Mouse (Mus musculus) myocyte (in vitro differentiated cells): Measurements from ENCODE around the gene Tbccd1.

Source experiments
- E2F4 ChIP-seq: IDR thresholded peaks from one replicate; pipeline ENCODE4 v1.6.1; 2011; ENCODE audit warnings: mild to moderate bottlenecking, control low read depth, moderate library complexity; ENCODE audit not compliant: insufficient read depth
- MAX ChIP-seq: IDR thresholded peaks from one replicate; pipeline ENCODE4 v1.6.1; 2011; ENCODE audit warnings: low read depth, mild to moderate bottlenecking, control low read depth
- MYOD1 ChIP-seq, 3 experiments: IDR thresholded peaks; one replicate each; pipeline ENCODE4 v1.6.1; 2011; ENCODE audit warnings: control low read depth in 2 of 3, low read depth in 2 of 3, mild to moderate bottlenecking in 2 of 3, moderate library complexity in 1 of 3; ENCODE audit not compliant: insufficient read length in 2 of 3, control insufficient read depth in 1 of 3
- POLR2A ChIP-seq: IDR thresholded peaks from one replicate; pipeline ENCODE4 v1.6.1; 2011; ENCODE audit warnings: low read depth, mild to moderate bottlenecking, control low read depth, moderate library complexity; ENCODE audit not compliant: insufficient read length
- POLR2AphosphoS2 ChIP-seq: IDR thresholded peaks from one replicate; pipeline ENCODE4 v1.6.1; 2011; ENCODE audit warnings: low read depth, control low read depth; ENCODE audit not compliant: insufficient read length
- TCF12 ChIP-seq: IDR thresholded peaks from one replicate; pipeline ENCODE4 v1.6.1; 2011; ENCODE audit warnings: mild to moderate bottlenecking, control low read depth; ENCODE audit not compliant: poor library complexity, insufficient read depth, severe bottlenecking
- TCF3 ChIP-seq: IDR thresholded peaks from one replicate; pipeline ENCODE4 v1.6.1; 2011; ENCODE audit warnings: low read depth, control low read depth; ENCODE audit not compliant: insufficient read length
- USF1 ChIP-seq: IDR thresholded peaks from one replicate; pipeline ENCODE4 v1.6.1; 2011; ENCODE audit warnings: low read depth, mild to moderate bottlenecking, control low read depth, moderate library complexity

DNA sequence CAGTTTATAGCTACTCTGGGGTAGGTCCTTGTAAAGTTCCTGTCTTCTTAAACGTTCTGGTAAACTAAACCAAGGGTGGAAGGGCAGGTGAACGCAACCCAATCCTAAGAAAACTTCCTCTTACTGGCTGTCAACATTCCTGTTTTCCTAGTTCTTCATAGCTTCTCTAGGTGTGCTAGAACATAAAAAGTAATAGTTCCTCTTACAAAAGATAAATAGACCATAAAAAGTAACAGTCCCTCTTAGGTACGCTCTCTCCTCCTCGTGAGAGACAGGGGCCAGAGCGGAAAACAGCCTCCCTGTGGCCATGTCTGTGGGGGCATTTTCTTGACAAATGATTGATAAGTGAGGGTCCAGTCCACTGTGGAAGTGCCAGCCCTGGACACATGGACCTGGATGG, 12.6 kb downstream of the Tbccd1 start:
- TF ChIP-seq POLR2A, result no peak
- TF ChIP-seq TCF12, result no peak
- no peak for TF ChIP-seq E2F4
- TF ChIP-seq TCF3, result no peak
- no peak for TF ChIP-seq USF1
- no peak for TF ChIP-seq MAX
- TF ChIP-seq POLR2AphosphoS2, result no peak
- TF ChIP-seq MYOD1 (IDR thresholded peaks at IDR 0.05; ENCODE audit: control insufficient read depth in 1 of 3, insufficient read length in 2 of 3, low read depth in 2 of 3), result no peak
